Mouse (Mus musculus) hindbrain, embryonic 14.5 days (tissue): ENCODE results near the gene Gp1ba. TPM values are rescaled to one million over a fixed set of nuclear protein-coding genes. Genes with fewer than 3 reads are reported as not detected.

Experiments used
- ATAC-seq: fragments of 200-750 bp; cut with Nextera tagmentation; 2 replicates; pipeline ENCODE4 v1.8.0; 2017; ENCODE audit warnings: moderate number of reproducible peaks, mild to moderate bottlenecking, moderate TSS enrichment, moderate library complexity; ENCODE audit not compliant: low FRiP score
- DNase-seq: peaks from one replicate; pipeline ENCODE4 v3.0.0-alpha.2; 2015; ENCODE audit warnings: low spot score
- H3K27ac ChIP-seq: fragments of 300-500 bp; sonication (generic); 2 replicates; pipeline ENCODE4 v1.5.1; 2014; ENCODE audit warnings: mild to moderate bottlenecking, moderate library complexity
- H3K27me3 ChIP-seq: fragments of 300-500 bp; sonication (generic); 2 replicates; pipeline ENCODE4 v1.6.1; 2014; ENCODE audit warnings: mild to moderate bottlenecking, low read length, mixed read lengths; ENCODE audit not compliant: control insufficient read depth, insufficient read depth
- H3K36me3 ChIP-seq: fragments of 300-500 bp; sonication (generic); replicated peaks from 2 replicates; pipeline ENCODE4 v1.6.1; 2014; ENCODE audit not compliant: control insufficient read depth, insufficient read depth
- H3K4me1 ChIP-seq: fragments of 300-500 bp; sonication (generic); replicated peaks from 2 replicates; pipeline ENCODE4 v1.6.1; 2014; ENCODE audit warnings: antibody characterized with exemption, low read length, mixed read lengths; ENCODE audit not compliant: control insufficient read depth, insufficient read depth
- H3K4me2 ChIP-seq: fragments of 300-500 bp; sonication (generic); replicated peaks from 2 replicates; pipeline ENCODE4 v1.6.1; 2014; ENCODE audit warnings: mild to moderate bottlenecking, moderate library complexity
- H3K4me3 ChIP-seq: fragments of 300-500 bp; sonication (generic); replicated peaks from 2 replicates; pipeline ENCODE4 v1.5.1; 2014; ENCODE audit warnings: mild to moderate bottlenecking, low read length
- H3K9ac ChIP-seq: fragments of 300-500 bp; sonication (generic); 2 replicates; pipeline ENCODE4 v1.6.1; 2014
- H3K9me3 ChIP-seq: fragments of 300-500 bp; sonication (generic); 2 replicates; pipeline ENCODE4 v1.6.1; 2016; ENCODE audit warnings: low read length; ENCODE audit not compliant: control insufficient read depth
- WGBS: fragments of 180-500 bp; shearing (Covaris S2); extraction: QIAGEN DNeasy Blood & Tissue Kit; methylation state at CpG from one replicate; pipeline ENCODE4 v1.1.7; 2014; 5-methylcytosine and 5-hydroxymethylcytosine counted together
- polyA plus RNA-seq: library from polyadenylated mRNA; unstranded; fragments of >200 nt; fragmentation: Nextera tagmentation; extraction: Ambion mirVana; gene quantifications from 2 replicates; pipeline ENCODE4 v1.2.1, GENCODE M21; 2014

The Gp1ba gene
- polyA plus RNA-seq, 1 experiment from 2014 or later, result 0.43 TPM

DNA sequence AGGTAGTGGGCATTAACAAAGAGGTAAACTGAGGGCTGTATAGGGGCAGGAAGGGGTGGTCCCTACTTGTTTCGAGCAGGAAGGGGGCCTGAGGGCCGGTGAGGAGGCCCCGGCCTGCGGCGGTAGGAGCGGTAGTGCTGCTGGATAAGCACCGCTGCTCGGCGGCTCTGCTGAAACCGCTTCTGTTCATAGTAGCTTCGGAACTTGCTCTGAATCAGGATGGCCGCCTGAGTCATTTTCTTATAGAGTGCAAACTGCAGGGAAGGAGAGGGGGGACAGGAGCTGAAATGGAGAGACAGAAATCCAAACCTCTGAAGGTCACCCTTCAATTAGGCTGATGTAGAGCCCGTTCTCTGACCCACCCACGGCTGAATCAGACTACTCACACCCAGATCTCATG, 31.6 kb downstream of the Gp1ba start:
- peaks cover 22% of the 10 kb centered on the region for H3K4me1 ChIP-seq
- H3K36me3 ChIP-seq, result peaks cover 45% of the 10 kb centered on the region; the same call in 1 of the 2 replicates
- H3K4me2 ChIP-seq, result peak overlapping the region; percentile 81
- DNase-seq, result no peak
- peak overlapping the region; percentile 71 for H3K4me3 ChIP-seq
- peak overlapping the region; percentile 85 for H3K9ac ChIP-seq
- H3K9me3 ChIP-seq, result no peaks in the 10 kb centered on the region
- WGBS, result 43% methylated on average over 14 of the region's 14 CpGs
- peak overlapping the region; percentile 98 for H3K27ac ChIP-seq
- no peaks in the 10 kb centered on the region for H3K27me3 ChIP-seq
- no peak for ATAC-seq

DNA sequence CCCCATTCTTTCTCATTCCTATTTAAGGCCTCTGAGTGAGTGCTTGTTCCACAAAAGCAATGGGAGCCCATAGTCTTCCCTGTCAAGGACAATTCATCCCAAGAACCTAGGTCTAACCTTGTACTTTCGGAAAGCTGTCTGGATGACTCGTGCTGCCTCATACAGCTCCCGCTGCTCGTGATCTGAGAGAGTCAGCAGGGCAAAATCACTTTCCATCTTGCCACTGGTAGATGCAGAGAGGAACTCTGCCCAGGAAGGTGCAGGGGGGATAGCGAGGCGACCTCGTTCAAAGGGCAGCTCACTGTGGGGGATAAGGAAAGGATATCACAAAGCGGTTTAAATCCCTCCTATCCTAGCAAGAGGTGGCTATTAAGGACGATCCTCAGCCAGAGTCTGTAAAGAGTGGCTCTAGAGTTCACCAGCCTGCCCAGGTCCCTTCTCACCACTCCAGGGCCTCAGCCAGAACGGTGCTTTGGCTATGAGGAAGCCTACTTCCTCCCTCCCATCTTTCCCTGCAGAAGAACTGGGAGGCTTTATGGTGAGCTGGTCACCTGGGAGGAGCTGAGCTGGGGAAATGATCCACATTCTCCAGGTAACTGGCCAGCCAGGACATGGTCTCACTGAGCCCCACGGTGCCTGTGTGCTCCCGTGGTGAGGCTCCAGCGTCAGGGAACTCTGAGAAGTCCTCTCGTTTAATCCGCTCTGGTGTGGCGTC, 32.6 kb downstream of the Gp1ba start:
- Histone ChIP-seq H3K27ac (no peak overlapping the region), H3K9ac (peak overlapping the region; percentile 85; the same call in 1 of the 2 replicates), H3K4me2 (no peak overlapping the region)

GRCm38 (mm10) chr11:70674014-70674413, 35.1 kb downstream of the Gp1ba start:
- Histone ChIP-seq H3K4me1 (peaks cover 14% of the 10 kb centered on the region), H3K27me3 (no peaks in the 10 kb centered on the region), H3K9me3 (no peaks in the 10 kb centered on the region), H3K4me2 (no peak overlapping the region), H3K9ac (no peak overlapping the region), H3K36me3 (peaks cover 69% of the 10 kb centered on the region), H3K4me3 (no peak overlapping the region), H3K27ac (no peak overlapping the region)
- DNase-seq, result no peak
- WGBS, result 51% methylated on average over 6 of the region's 6 CpGs
- ATAC-seq, result no peak

More for the DNA sequence above, 32.6 kb downstream of the Gp1ba start:
- Histone ChIP-seq H3K9me3 (no peaks in the 10 kb centered on the region), H3K4me1 (peaks cover 22% of the 10 kb centered on the region), H3K27me3 (no peaks in the 10 kb centered on the region), H3K36me3 (peaks cover 50% of the 10 kb centered on the region), H3K4me3 (peak overlapping the region; percentile 71; the same call in 1 of the 2 replicates)
- DNase-seq (no peak), ATAC-seq (no peak)
- 82% methylated on average over 16 of the region's 16 CpGs for WGBS

- no peak overlapping the region for H3K4me3 ChIP-seq
- H3K4me2 ChIP-seq, result no peak overlapping the region
- H3K9me3 ChIP-seq, result no peaks in the 10 kb centered on the region
- H3K27ac ChIP-seq, result no peak overlapping the region
- ATAC-seq (no peak), DNase-seq (no peak)
- H3K4me1 ChIP-seq, result peaks cover 14% of the 10 kb centered on the region
- WGBS, result 71% methylated on average over 11 of the region's 11 CpGs
- no peak overlapping the region for H3K9ac ChIP-seq
- H3K36me3 ChIP-seq, result peaks cover 74% of the 10 kb centered on the region
- no peaks in the 10 kb centered on the region for H3K27me3 ChIP-seq
Observed at GRCm38 (mm10) chr11:70674501-70674900, 35.6 kb downstream of the Gp1ba start.

DNA sequence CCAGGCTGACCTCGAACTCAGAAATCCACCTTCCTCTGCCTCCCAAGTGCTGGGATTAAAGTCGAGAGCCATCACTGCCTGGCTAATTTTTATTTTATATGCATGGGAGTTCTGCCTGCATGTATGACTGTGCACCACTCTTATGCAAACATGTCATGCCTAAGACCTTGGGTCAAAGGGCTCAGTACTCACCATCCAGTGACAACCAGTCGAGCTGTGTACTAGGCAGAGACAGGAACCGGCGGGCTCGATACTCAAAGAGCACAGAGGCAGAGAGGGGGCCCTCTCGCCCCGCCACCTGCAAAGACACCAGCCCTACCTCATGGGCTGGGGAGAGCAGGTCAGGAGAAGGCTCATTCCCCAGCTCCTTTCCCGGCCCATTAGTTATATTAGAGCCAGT, 39.2 kb downstream of the Gp1ba start:
- Histone ChIP-seq H3K9ac (no peak overlapping the region), H3K36me3 (peaks cover 82% of the 10 kb centered on the region), H3K27me3 (no peaks in the 10 kb centered on the region), H3K4me1 (peaks cover 8% of the 10 kb centered on the region; the same call in 1 of the 2 replicates), H3K4me2 (no peak overlapping the region), H3K9me3 (no peaks in the 10 kb centered on the region), H3K27ac (no peak overlapping the region), H3K4me3 (no peak overlapping the region)
- WGBS, result 83% methylated on average over 9 of the region's 9 CpGs
- DNase-seq (no peak), ATAC-seq (no peak)

- DNase-seq (no peak), ATAC-seq (no peak)
- WGBS, result 72% methylated on average over 2 of the region's 2 CpGs
- Histone ChIP-seq H3K9me3 (no peaks in the 10 kb centered on the region), H3K27me3 (no peaks in the 10 kb centered on the region), H3K27ac (no peak overlapping the region), H3K36me3 (peaks cover 82% of the 10 kb centered on the region), H3K4me1 (peaks cover 8% of the 10 kb centered on the region; the same call in 1 of the 2 replicates), H3K4me2 (no peak overlapping the region), H3K9ac (no peak overlapping the region), H3K4me3 (no peak overlapping the region)
Observed at GRCm38 (mm10) chr11:70678576-70678975, 39.7 kb downstream of the Gp1ba start.

GRCm38 (mm10) chr11:70679361-70679760, 40.4 kb downstream of the Gp1ba start:
- no peaks in the 10 kb centered on the region for H3K9me3 ChIP-seq

DNA sequence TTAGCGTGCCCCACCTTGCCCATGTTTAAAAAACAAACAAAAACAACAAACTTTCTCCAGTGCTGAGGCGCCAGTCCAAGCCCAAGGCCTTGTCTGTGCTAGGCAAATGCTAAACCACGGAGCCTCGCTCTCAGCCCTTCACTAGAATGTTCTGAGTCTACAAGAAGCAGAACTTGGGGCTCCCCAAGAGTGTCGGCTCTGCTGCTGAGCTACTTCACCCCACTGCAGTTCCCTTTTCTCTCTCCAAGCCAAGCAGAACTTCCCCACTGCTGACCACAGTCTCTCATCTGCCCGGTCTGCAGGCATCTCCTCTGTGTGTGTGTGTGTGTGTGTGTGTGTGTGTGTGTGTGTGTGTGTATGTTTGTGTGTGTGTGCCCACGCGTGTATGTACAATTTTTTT, 41.0 kb downstream of the Gp1ba start:
- Histone ChIP-seq H3K36me3 (peaks cover 83% of the 10 kb centered on the region), H3K4me2 (no peak overlapping the region), H3K9ac (no peak overlapping the region), H3K4me3 (no peak overlapping the region), H3K9me3 (no peaks in the 10 kb centered on the region), H3K4me1 (peaks cover 8% of the 10 kb centered on the region; the same call in 1 of the 2 replicates), H3K27ac (no peak overlapping the region), H3K27me3 (no peaks in the 10 kb centered on the region)
- WGBS, result 94% methylated on average over 7 of the region's 8 CpGs
- DNase-seq, result no peak
- no peak for ATAC-seq

More at GRCm38 (mm10) chr11:70679361-70679760, 40.4 kb downstream of the Gp1ba start:
- no peak overlapping the region for H3K4me2 ChIP-seq
- peaks cover 8% of the 10 kb centered on the region; the same call in 1 of the 2 replicates for H3K4me1 ChIP-seq
- DNase-seq, result no peak
- peaks cover 84% of the 10 kb centered on the region for H3K36me3 ChIP-seq
- H3K27ac ChIP-seq, result no peak overlapping the region
- no peak overlapping the region for H3K9ac ChIP-seq
- no peaks in the 10 kb centered on the region for H3K27me3 ChIP-seq
- no peak overlapping the region for H3K4me3 ChIP-seq
- WGBS, result 98% methylated on average over 8 of the region's 8 CpGs
- ATAC-seq, result no peak

DNA sequence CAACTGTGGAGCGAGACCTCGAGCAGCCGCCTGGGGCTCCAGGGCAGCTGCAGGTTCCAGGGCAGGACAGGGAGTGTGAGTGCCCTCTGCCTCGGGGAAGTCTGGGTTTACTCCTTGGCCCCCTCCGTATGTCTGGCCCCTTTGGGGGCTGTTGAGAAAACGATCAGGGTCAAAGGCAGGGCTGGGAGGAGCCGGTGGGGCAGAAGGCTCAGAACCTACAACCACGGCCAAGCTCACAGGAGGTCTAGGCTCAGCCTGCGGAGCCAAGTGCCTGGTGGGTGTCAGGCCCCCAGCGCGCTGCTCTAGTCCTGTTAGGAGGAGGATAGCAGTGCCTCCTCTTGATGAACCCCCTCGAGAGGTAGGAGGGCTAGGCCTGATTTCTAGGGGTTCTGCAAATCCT, 42.2 kb downstream of the Gp1ba start:
- 73% methylated on average over 12 of the region's 12 CpGs for WGBS
- Histone ChIP-seq H3K9me3 (no peaks in the 10 kb centered on the region), H3K27ac (no peak overlapping the region), H3K27me3 (no peaks in the 10 kb centered on the region), H3K4me2 (no peak overlapping the region), H3K4me1 (peaks cover 8% of the 10 kb centered on the region; the same call in 1 of the 2 replicates), H3K36me3 (peaks cover 78% of the 10 kb centered on the region), H3K4me3 (no peak overlapping the region), H3K9ac (0 out of 2 replicates have a peak overlapping the region, but pooled peaks have one; percentile 12)
- DNase-seq, result no peak
- ATAC-seq, result no peak
